Mouse (Mus musculus) MEL (cell line): ENCODE measurements around the gene Alppl2.

Experiments used
- BHLHE40 ChIP-seq: IDR thresholded peaks from 2 replicates; pipeline ENCODE4 v1.6.1; 2012; ENCODE audit warnings: low read depth, mild to moderate bottlenecking, inconsistent platforms, low read length, improper control_type of control experiment, borderline replicate concordance
- CTCF ChIP-seq, 3 experiments: IDR thresholded peaks in 2 of 3; conservative IDR thresholded peaks in 1 of 3; 2 replicates each; pipeline ENCODE4 v1.5.1; 2011 to 2012; ENCODE audit warnings: low read length in 3 of 3, low read depth in 2 of 3, mild to moderate bottlenecking in 2 of 3, improper control_type of control experiment in 1 of 3, inconsistent platforms in 1 of 3, mixed read lengths in 1 of 3, moderate library complexity in 1 of 3; ENCODE audit not compliant: control insufficient read depth in 1 of 3, insufficient read depth in 1 of 3, poor library complexity in 1 of 3, severe bottlenecking in 1 of 3
- E2F4 ChIP-seq: IDR thresholded peaks from 2 replicates; pipeline ENCODE4 v1.6.1; 2011; ENCODE audit warnings: low read depth, low read length, improper control_type of control experiment, borderline replicate concordance
- HCFC1 ChIP-seq: IDR thresholded peaks from 2 replicates; pipeline ENCODE4 v1.6.1; 2012; ENCODE audit warnings: low read depth, mild to moderate bottlenecking, inconsistent platforms, low read length, improper control_type of control experiment, moderate library complexity
- MAX ChIP-seq: IDR thresholded peaks from 2 replicates; pipeline ENCODE4 v1.6.1; 2011; ENCODE audit warnings: low read length, improper control_type of control experiment
- POLR2A ChIP-seq, 2 experiments: IDR thresholded peaks; 2 replicates each; pipeline ENCODE4 v1.6.1; 2011 to 2012; ENCODE audit warnings: low read length in 2 of 2, mild to moderate bottlenecking in 2 of 2, control low read depth in 1 of 2, improper control_type of control experiment in 1 of 2, low read depth in 1 of 2, moderate library complexity in 1 of 2; ENCODE audit not compliant: control insufficient read depth in 1 of 2, insufficient read depth in 1 of 2, poor library complexity in 1 of 2
- SIN3A ChIP-seq: IDR thresholded peaks from 2 replicates; pipeline ENCODE4 v1.6.1; 2012; ENCODE audit warnings: low read length, improper control_type of control experiment, inconsistent platforms
- TCF12 ChIP-seq: IDR thresholded peaks from 2 replicates; pipeline ENCODE4 v1.6.1; 2014; ENCODE audit warnings: low read depth, mild to moderate bottlenecking, inconsistent platforms, low read length, improper control_type of control experiment, moderate library complexity
- USF1 ChIP-seq: IDR thresholded peaks from 2 replicates; pipeline ENCODE4 v1.6.1; 2014; ENCODE audit warnings: low read depth, mild to moderate bottlenecking, inconsistent platforms, low read length, improper control_type of control experiment, moderate library complexity
- ZC3H11A ChIP-seq: IDR thresholded peaks from 2 replicates; pipeline ENCODE4 v1.6.1; 2012; ENCODE audit warnings: low read depth, mild to moderate bottlenecking, inconsistent platforms, low read length, improper control_type of control experiment

- TF ChIP-seq USF1 (no peak), POLR2A (IDR thresholded peaks at IDR 0.05; ENCODE audit: control insufficient read depth in 1 of 2, insufficient read depth in 1 of 2, low read depth in 1 of 2, low read length in 2 of 2, poor library complexity in 1 of 2) (no peak), SIN3A (no peak), TCF12 (no peak), MAX (no peak), HCFC1 (no peak), CTCF (IDR thresholded peaks at IDR 0.05 in 2 of 3, conservative IDR thresholded peaks at IDR 0.05 in 1 of 3; ENCODE audit: control insufficient read depth in 1 of 3, insufficient read depth in 1 of 3, low read depth in 2 of 3, low read length in 3 of 3, poor library complexity in 1 of 3, severe bottlenecking in 1 of 3) (no peak), E2F4 (no peak), ZC3H11A (no peak), BHLHE40 (no peak)
These were observed 25.1 kb upstream of the Alppl2 start for GRCm38 (mm10) chr1:87114784-87115183.
